Mouse (Mus musculus) inflammation-experienced regulatory T-cells, adult 6 months (primary cell): Measurements from ENCODE around the gene Proser3. TPM values are rescaled to one million over a fixed set of nuclear protein-coding genes. Genes with fewer than 3 reads are reported as not detected.

ENCODE experiments used
- ATAC-seq: one replicate; pipeline ENCODE4 v1.8.0; 2017
- polyA plus RNA-seq, 3 experiments: library from polyadenylated mRNA; unstranded; fragments of 100-300 nt; shearing (Covaris generic); gene quantifications; one replicate each; pipeline ENCODE4 v1.2.1; 2017

Proser3 gene
- 1 to 10 TPM; 2.8 to 4.5 (median 4.0) TPM for polyA plus RNA-seq

GRCm38 (mm10) chr7:30552102-30553020 is at the start of gene Proser3, which contains the start of gene Hspb6:
TSS of gene Proser3 (minus strand) at chr7:30552299.
TSS of gene Hspb6 (plus strand) at chr7:30552178.
- ATAC-seq = peak; percentile 93

GRCm38 (mm10) chr7:30600651-30601050 is 48.6 kb upstream of the Proser3 start:
- ATAC-seq = no peak

GRCm38 (mm10) chr7:30599933-30600353 is 47.8 kb upstream of the Proser3 start:
- peak; percentile 85 for ATAC-seq

- no peak for ATAC-seq
Observed at GRCm38 (mm10) chr7:30598786-30599185, 46.7 kb upstream of the Proser3 start, which contains the start of gene Zbtb32. TSS of gene Zbtb32 (minus strand) at chr7:30598909.

GRCm38 (mm10) chr7:30596811-30597210 is 44.7 kb upstream of the Proser3 start:
- no peak for ATAC-seq

GRCm38 (mm10) chr7:30596093-30596492 is 44.0 kb upstream of the Proser3 start:
- ATAC-seq = no peak

GRCm38 (mm10) chr7:30594510-30595024 is 42.5 kb upstream of the Proser3 start:
- peak; percentile 46 for ATAC-seq

GRCm38 (mm10) chr7:30593579-30594509 is 41.7 kb upstream of the Proser3 start:
- ATAC-seq = peak; percentile 41

GRCm38 (mm10) chr7:30592772-30593423 is 40.8 kb upstream of the Proser3 start:
- ATAC-seq = no peak

- no peak for ATAC-seq
Observed at GRCm38 (mm10) chr7:30591605-30591951, 39.5 kb upstream of the Proser3 start.

GRCm38 (mm10) chr7:30590927-30591604 is 39.0 kb upstream of the Proser3 start:
- no peak for ATAC-seq

- peak; percentile 7 for ATAC-seq
Observed at GRCm38 (mm10) chr7:30589435-30590301, 37.6 kb upstream of the Proser3 start.

- peak; percentile 83 for ATAC-seq
Observed at GRCm38 (mm10) chr7:30588676-30589434, 36.8 kb upstream of the Proser3 start, which contains the start of gene Kmt2b. TSS of gene Kmt2b (minus strand) at chr7:30588726.

- peak; percentile 20 for ATAC-seq
Observed at GRCm38 (mm10) chr7:30587842-30588667, 36.0 kb upstream of the Proser3 start.

GRCm38 (mm10) chr7:30586455-30587020 is 34.4 kb upstream of the Proser3 start:
- no peak for ATAC-seq

GRCm38 (mm10) chr7:30585170-30585569 is 33.1 kb upstream of the Proser3 start:
- no peak for ATAC-seq

GRCm38 (mm10) chr7:30584339-30584738 is 32.2 kb upstream of the Proser3 start:
- no peak for ATAC-seq

GRCm38 (mm10) chr7:30581547-30581946 is 29.4 kb upstream of the Proser3 start:
- no peak for ATAC-seq
